Comparison of ENCODE assay signal across 8 mouse cellular contexts in genomic region chr6:34754448-34754847, GRCm38 (mm10). TPM values are rescaled to one million over a fixed set of nuclear protein-coding genes. Genes with fewer than 3 reads are reported as not detected.
DNase-seq lines count a peak whose midpoint lies in the region; ATAC-seq and TF ChIP-seq lines count a peak whose summit lies in the region.

No protein-coding gene starts in this region.

- H3K4me1 ChIP-seq in liver, embryonic 12.5 days, result peaks cover 3% of the 10 kb centered on the region; the same call in 1 of the 2 replicates

- no peak overlapping the region for H3K4me3 ChIP-seq in liver, embryonic 12.5 days
- no peak overlapping the region for H3K4me3 ChIP-seq in gastrocnemius, adult 2 months

- peaks cover 20% of the 10 kb centered on the region for H3K36me3 ChIP-seq in liver, embryonic 12.5 days
- no peaks in the 10 kb centered on the region for H3K36me3 ChIP-seq in splenic B cell, adult 2 months (ENCODE audit: control insufficient read depth, insufficient read depth, low read length, poor library complexity, severe bottlenecking)

- WGBS in liver, embryonic 12.5 days (ENCODE audit: insufficient replicate concordance), result 26% methylated on average over 5 of the region's 5 CpGs

- no peak overlapping the region for H3K4me2 ChIP-seq in liver, embryonic 12.5 days

- H3K27ac ChIP-seq in liver, embryonic 12.5 days, result no peak overlapping the region
- H3K27ac ChIP-seq in gastrocnemius, adult 2 months, result no peak overlapping the region

- peak; percentile 84 for TF ChIP-seq CTCF in gastrocnemius, adult 2 months (IDR thresholded peaks at IDR 0.05)

- intact Hi-C loops in gastrocnemius, adult 2 months (cut with DNase I), result loop anchor here (2.0 to 5.0 kb wide), 4 partner anchors 67 to 244 kb away; no protein-coding TSS in a partner anchor

- H3K9ac ChIP-seq in liver, embryonic 12.5 days, result no peak overlapping the region

- H3K27me3 ChIP-seq in liver, embryonic 12.5 days (replicated peaks), result no peaks in the 10 kb centered on the region
- no peaks in the 10 kb centered on the region; the same call in 1 of the 2 replicates for H3K27me3 ChIP-seq in splenic B cell, adult 2 months (ENCODE audit: control insufficient read depth, insufficient read depth, low read length, poor library complexity, severe bottlenecking)

- DNase-seq in liver, result peak; percentile 38
- peak; percentile 71 to 78 for DNase-seq in cerebellum, postnatal 10 days
- DNase-seq in gastrocnemius, adult 2 months, result peak; percentile 54
- peak; percentile 41 for DNase-seq in hindlimb bud, embryonic 11.5 days (ENCODE audit: extremely low spot score, low read depth, low spot score)
- DNase-seq in left cerebral cortex, adult 11 months (ENCODE audit: low spot score), result peak; percentile 50
- DNase-seq in mesoderm, embryonic 11.5 days (ENCODE audit: low read depth, low spot score), result peak; percentile 70
- DNase-seq in splenic B cell, adult 2 months (ENCODE audit: low read depth, low spot score), result peak; percentile 42

- no peak for ATAC-seq in liver, embryonic 12.5 days

- no peaks in the 10 kb centered on the region for H3K9me3 ChIP-seq in liver, embryonic 12.5 days (replicated peaks)

RNA-seq across cellular contexts. Expression of gene Agbl3, which starts 25.8 kb away (rescaled TPM):
- polyA plus RNA-seq in liver, embryonic 12.5 days (2016; fragmentation: Nextera tagmentation; extraction: Ambion mirVana), result 4.5 and 6.0 TPM in 2 replicates
- 1 to 10 TPM; 1.5 to 2.2 TPM for total RNA-seq in gastrocnemius, adult 2 months (2021)
